Mouse (Mus musculus) limb, embryonic 14.5 days (tissue): ENCODE data around the gene Ifi211. TPM values are rescaled to one million over a fixed set of nuclear protein-coding genes. Genes with fewer than 3 reads are reported as not detected.

ENCODE experiments used
- polyA plus RNA-seq, 2 experiments: library from polyadenylated mRNA; depleted of rRNA in 1 of 2; stranded (reverse) in 1 of 2; unstranded in 1 of 2; fragments of >200 nt; fragmentation: Nextera tagmentation in 1 of 2; extraction: Ambion mirVana in 1 of 2; gene quantifications; 2 replicates each; pipeline versions ENCODE4 v1.2.1 to v1.2.3; 2012 to 2014

The Ifi211 gene
- polyA plus RNA-seq, 2 experiments = 0.38 to 0.77 TPM

Other genes starting within 250 kb of the Ifi211 start
- gene Ifi208, start 239.4 kb downstream of the Ifi211 start, polyA plus RNA-seq (2012; rRNA removed) = 0.03 TPM in 1 of 2 replicates, not detected in the other
- not detected in 2 replicates for gene Ifi208, start 239.4 kb downstream of the Ifi211 start, polyA plus RNA-seq (2014; fragmentation: Nextera tagmentation; extraction: Ambion mirVana)
- 2.6 and 2.8 TPM in 2 replicates for gene Ifi207, start 171.3 kb downstream of the Ifi211 start, polyA plus RNA-seq (2012; rRNA removed)
- 1.1 and 1.5 TPM in 2 replicates for gene Ifi207, start 171.3 kb downstream of the Ifi211 start, polyA plus RNA-seq (2014; fragmentation: Nextera tagmentation; extraction: Ambion mirVana)
- gene Ifi204, start 146.1 kb downstream of the Ifi211 start, polyA plus RNA-seq (2012; rRNA removed) = 0.83 and 1.5 TPM in 2 replicates
- gene Ifi204, start 146.1 kb downstream of the Ifi211 start, polyA plus RNA-seq (2014; fragmentation: Nextera tagmentation; extraction: Ambion mirVana) = 2.1 and 2.2 TPM in 2 replicates
- gene Mndal, start 29.4 kb upstream of the Ifi211 start, polyA plus RNA-seq (2012; rRNA removed) = 0.82 and 1.4 TPM in 2 replicates
- gene Mndal, start 29.4 kb upstream of the Ifi211 start, polyA plus RNA-seq (2014; fragmentation: Nextera tagmentation; extraction: Ambion mirVana) = 1.9 and 2.1 TPM in 2 replicates
- gene Ifi203, start 29.6 kb upstream of the Ifi211 start, polyA plus RNA-seq (2012; rRNA removed) = 0.45 and 0.92 TPM in 2 replicates
- gene Ifi203, start 29.6 kb upstream of the Ifi211 start, polyA plus RNA-seq (2014; fragmentation: Nextera tagmentation; extraction: Ambion mirVana) = 0.84 and 1.3 TPM in 2 replicates
- gene Ifi202b, start 69.7 kb upstream of the Ifi211 start, polyA plus RNA-seq (2012; rRNA removed) = 0.50 and 1.0 TPM in 2 replicates
- 1.9 and 4.3 TPM in 2 replicates for gene Ifi202b, start 69.7 kb upstream of the Ifi211 start, polyA plus RNA-seq (2014; fragmentation: Nextera tagmentation; extraction: Ambion mirVana)
- gene Ifi205, start 118.8 kb upstream of the Ifi211 start, polyA plus RNA-seq (2012; rRNA removed) = 0.08 TPM in 1 of 2 replicates, not detected in the other
- gene Ifi205, start 118.8 kb upstream of the Ifi211 start, polyA plus RNA-seq (2014; fragmentation: Nextera tagmentation; extraction: Ambion mirVana) = 0.12 and 0.26 TPM in 2 replicates
- gene Olfr433, start 127.7 kb upstream of the Ifi211 start, polyA plus RNA-seq (2012; rRNA removed) = 0.05 TPM in 1 of 2 replicates, not detected in the other
- 0.07 TPM in 1 of 2 replicates, not detected in the other for gene Olfr433, start 127.7 kb upstream of the Ifi211 start, polyA plus RNA-seq (2014; fragmentation: Nextera tagmentation; extraction: Ambion mirVana)
- not detected in 2 replicates for gene Olfr432, start 136.2 kb upstream of the Ifi211 start, polyA plus RNA-seq (2012; rRNA removed)
- gene Olfr432, start 136.2 kb upstream of the Ifi211 start, polyA plus RNA-seq (2014; fragmentation: Nextera tagmentation; extraction: Ambion mirVana) = not detected in 2 replicates
- gene Olfr430, start 153.6 kb upstream of the Ifi211 start, polyA plus RNA-seq (2012; rRNA removed) = not detected in 2 replicates
- gene Olfr430, start 153.6 kb upstream of the Ifi211 start, polyA plus RNA-seq (2014; fragmentation: Nextera tagmentation; extraction: Ambion mirVana) = not detected in 2 replicates
- gene Olfr429, start 171.3 kb upstream of the Ifi211 start, polyA plus RNA-seq (2012; rRNA removed) = not detected in 2 replicates
- not detected in 2 replicates for gene Olfr429, start 171.3 kb upstream of the Ifi211 start, polyA plus RNA-seq (2014; fragmentation: Nextera tagmentation; extraction: Ambion mirVana)
- not detected in 2 replicates for gene Olfr427, start 183.8 kb upstream of the Ifi211 start, polyA plus RNA-seq (2012; rRNA removed)
- not detected in 2 replicates for gene Olfr427, start 183.8 kb upstream of the Ifi211 start, polyA plus RNA-seq (2014; fragmentation: Nextera tagmentation; extraction: Ambion mirVana)
- not detected in 2 replicates for gene Olfr231, start 208.1 kb upstream of the Ifi211 start, polyA plus RNA-seq (2012; rRNA removed)
- not detected in 2 replicates for gene Olfr231, start 208.1 kb upstream of the Ifi211 start, polyA plus RNA-seq (2014; fragmentation: Nextera tagmentation; extraction: Ambion mirVana)
- not detected in 2 replicates for gene Olfr424, start 218.5 kb upstream of the Ifi211 start, polyA plus RNA-seq (2012; rRNA removed)
- gene Olfr424, start 218.5 kb upstream of the Ifi211 start, polyA plus RNA-seq (2014; fragmentation: Nextera tagmentation; extraction: Ambion mirVana) = not detected in 2 replicates
- gene Olfr420, start 242.6 kb upstream of the Ifi211 start, polyA plus RNA-seq (2012; rRNA removed) = not detected in 2 replicates
- not detected in 2 replicates for gene Olfr420, start 242.6 kb upstream of the Ifi211 start, polyA plus RNA-seq (2014; fragmentation: Nextera tagmentation; extraction: Ambion mirVana)